Mouse (Mus musculus): ENCODE measurements around the gene Snf8.
A peak's percentile ranks its signal among the peaks of the same experiment; 100 is the strongest.

Gene Snf8

DNA sequence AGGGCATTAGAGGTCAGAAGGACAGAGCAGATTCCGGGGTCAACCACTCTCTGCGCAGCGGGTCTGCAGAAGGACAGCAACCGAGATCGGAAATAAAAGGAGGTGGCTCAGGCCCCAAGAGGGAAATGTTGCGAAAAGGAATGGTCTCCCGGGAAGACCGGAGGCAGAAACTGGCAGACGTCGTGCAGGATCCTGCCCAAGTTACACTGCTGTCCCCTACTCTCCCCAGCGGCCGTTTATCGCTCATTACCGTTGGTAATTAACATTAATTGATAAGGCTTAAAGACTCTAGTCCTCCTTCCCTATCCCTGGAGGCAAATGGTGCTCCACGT lies 40.5 kb downstream of the Snf8 start:
- peak in 1 of 2 experiments; percentile 16 for DNase-seq

DNA sequence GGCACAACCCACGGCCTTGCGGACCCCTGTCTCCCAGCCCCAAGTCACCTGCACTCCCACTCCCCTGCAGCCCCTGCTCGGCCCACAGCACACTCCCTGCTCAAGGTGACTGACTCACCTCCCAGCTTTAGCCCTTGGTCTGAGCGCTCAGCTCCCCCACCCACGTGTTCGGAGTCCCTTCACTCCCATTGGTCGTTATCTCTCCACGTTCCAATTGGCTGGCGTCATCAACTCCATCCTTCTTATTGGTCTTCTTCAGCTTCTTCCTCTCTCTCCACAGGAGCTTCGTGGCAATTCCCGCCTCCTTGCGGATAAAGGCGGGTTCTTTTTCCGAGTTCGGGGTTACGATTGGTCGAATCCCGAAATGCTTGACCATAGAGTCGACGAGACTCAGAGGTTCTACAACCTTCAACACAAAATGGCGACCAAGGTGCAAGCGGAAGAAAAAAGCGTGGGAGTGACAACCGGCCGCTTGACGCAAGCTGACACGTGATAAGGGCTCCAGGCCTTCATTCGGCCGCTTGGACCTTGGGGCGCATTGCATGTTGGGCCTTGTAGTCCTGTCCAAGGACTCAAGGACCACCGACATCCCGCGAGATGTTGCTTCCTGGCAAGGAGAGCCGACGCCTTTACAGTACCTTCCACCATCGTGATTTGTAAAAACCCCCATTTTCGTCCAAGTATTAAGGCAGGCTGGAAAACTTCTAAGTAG lies 41.0 kb downstream of the Snf8 start, which contains the start of gene Atp5g1:
Gene Atp5g1 (minus strand): TSS at position 162 of the 712 bp plus-strand sequence.
- DNase-seq = peak; percentile 91 to 97

DNA sequence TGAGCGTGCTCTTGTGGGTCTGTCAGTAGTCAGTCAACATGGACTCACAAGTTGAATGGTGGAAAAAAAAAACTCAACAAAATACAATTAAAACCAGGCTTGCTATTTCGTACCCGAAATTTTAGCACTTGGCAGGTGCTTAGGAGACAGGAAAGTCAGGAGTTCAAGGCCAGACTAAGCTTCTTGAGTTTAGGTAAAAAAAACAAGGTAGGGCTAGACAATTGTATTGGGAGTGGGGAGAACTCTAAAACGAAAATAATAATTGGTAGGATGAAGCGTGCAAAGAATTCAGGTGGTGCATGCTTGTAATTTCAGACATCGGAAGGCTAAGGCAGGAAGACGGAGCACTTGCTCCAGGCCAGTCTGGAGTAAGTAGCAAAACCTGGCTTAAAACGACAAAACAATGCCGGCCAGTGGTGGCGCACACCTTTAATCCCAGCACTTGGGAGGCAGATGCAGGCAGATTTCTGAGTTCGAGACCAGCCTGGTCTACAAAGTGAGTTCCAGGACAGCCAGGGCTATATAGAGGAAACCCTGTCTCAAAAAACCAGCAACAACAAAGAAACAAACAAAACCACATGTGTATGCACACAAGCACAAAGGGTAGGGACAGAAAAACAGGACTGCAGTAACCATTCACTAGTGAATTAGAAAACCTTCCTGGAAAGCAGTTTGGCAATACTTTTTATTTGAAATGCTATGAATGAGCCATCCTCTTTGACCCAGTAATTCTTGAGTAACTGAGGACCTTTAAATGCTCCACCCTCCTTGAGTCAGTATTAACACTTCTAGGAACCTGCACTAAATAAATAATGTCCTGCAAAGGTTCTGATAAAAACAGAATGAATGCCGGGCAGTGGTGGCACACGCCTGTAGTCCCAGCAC lies 41.8 kb downstream of the Snf8 start:
- DNase-seq = no peak

DNA sequence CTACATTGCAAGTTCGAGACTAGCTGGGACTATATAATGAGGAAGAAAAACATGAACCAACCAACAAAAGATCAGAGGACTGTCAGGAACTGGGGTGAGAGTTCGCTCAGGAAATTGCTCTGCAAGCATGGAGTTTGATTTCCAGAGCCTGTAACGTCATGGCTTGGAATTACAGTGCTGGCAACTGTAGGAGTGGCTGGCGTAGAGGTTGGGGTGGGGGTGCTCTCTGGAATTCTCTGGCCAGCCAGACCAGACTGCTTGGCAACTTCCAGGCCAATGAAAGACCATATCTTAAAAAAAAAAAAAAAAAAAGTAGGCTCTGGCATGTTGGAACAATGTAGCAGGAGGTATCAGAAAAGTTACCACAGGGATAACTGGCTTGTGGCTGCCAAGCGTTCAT lies 46.1 kb downstream of the Snf8 start:
- DNase-seq = no peak

DNA sequence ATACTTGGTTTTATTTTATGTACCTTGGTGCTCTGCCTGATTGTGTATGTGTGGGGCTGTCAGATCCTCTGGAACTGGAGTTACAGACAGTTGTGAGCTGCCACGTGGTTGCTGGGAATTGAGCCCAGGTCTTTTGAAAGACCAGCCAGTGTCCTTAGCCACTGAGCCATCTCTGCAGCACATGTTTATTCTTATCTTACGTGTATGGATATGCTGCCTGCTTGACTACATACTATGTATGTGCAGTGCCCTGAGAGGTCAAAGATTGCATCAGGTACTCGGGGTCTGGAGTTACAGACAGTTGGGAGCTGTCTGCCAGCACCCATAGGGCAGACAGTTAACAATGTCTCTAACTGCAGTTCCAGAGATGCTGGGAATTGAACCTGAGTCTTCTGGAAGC lies 48.0 kb downstream of the Snf8 start:
- DNase-seq = no peak

DNA sequence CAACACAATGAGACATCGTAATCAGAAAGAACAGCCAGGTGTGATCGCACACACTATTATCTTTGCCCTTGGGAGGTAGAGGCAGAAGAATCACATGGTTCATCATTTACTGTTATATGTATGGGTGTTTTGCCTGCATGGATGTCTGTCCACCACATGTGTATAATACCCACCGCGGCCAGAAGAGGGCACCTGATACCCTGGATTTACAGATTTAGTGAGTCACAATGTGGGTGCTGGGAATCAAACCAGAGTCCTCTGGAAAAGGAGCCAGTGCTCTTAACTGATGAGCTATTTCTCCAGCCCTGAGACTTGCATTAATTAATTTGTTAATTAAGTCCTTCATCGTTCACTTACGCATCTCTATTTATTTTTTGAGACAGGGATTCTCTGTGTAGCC lies 53.3 kb downstream of the Snf8 start:
- DNase-seq = no peak

DNA sequence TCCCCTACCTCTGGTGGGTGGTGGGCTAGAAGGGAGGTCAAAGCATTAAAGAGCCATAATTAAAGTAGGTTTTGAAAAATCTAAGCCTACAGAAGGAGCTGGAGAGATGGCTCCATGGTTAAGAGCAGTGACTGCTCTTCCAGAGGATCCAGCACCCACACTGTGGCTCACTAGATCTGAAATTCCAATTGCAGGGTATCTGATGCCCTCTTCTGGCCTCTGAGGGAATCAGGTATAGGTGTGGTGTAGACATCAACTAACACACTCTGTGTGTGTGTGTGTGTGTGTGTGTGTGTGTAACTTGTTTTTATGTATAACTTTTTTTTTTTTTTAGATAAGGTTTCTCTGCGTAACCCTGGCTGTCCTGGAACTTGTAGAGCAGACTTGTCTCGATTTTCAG lies 56.4 kb downstream of the Snf8 start:
- DNase-seq = no peak

DNA sequence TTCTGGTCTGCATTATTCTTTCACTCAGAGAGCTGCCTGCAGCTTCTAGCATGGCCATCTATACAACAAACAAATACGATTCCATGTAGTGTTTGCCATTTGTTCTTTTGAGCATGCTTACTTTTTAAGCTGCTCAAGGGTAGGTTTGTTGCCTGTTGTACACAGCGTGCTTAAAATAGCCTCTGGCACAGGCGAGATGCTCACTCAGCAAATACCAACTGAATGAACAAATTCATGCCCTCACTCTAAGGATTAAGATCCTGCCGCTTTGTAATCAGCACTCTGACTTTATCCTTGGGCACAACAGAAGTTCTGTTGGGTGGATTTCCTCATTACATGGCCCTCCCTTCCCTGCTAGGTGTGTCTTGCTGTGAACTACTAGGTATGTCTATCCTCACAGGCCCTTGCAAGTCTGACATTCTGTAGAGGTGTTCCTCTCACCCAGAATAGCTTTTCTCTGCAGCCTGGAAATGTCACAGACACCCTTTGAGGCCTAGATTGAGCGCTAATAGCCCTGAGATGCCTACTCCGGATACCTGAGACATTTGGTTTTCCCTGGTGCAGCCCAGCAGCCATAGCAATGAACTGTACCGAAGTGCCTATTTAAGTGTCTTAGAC lies 58.1 kb downstream of the Snf8 start:
- DNase-seq = no peak

DNA sequence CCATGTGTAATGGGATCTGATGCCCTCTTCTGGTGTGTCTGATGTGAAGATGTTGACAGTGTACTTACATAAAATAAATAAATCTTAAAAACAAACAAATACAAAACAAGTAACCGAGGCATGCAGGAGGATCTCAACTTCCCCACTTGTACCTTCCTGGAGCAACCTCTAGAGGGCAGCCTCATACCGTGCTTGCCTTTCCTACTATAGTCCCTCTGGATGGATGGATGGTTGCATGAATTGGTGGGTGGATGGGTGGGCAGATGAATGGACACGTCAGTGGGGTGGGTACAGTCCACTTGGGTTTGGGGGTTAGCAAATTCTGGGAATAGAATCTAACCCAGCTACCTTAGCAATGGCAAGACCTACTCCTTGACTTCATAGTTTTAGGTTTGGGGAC lies 58.7 kb downstream of the Snf8 start:
- DNase-seq = peak in 1 of 2 experiments; percentile 33

All from spleen, adult 18-20 months (tissue).